Mouse (Mus musculus): ENCODE measurements at regions not wholly inside any gene's neighbourhood (a gene's known extent, or its start where the extent isn't known, plus 50 kb on each side); places are given as distances from the start of the nearest gene placed in this dataset.
A peak's percentile ranks its signal among the peaks of the same experiment; 100 is the strongest.

- peak; percentile 71 for TF ChIP-seq CTCF (IDR thresholded peaks at IDR 0.05; ENCODE audit: extremely low read depth, insufficient read depth, low read length)
- TF ChIP-seq POLR2A (IDR thresholded peaks at IDR 0.05; ENCODE audit: extremely low read depth, insufficient read depth, low read length), result no peak
Observed at GRCm38 (mm10) chr3:40391631-40392030, 139.5 kb upstream of the Intu start.

All from cortical plate, adult 2 months (tissue).